Mouse (Mus musculus): ENCODE measurements around the gene Vmn2r22. TPM values are rescaled to one million over a fixed set of nuclear protein-coding genes. Genes with fewer than 3 reads are reported as not detected.

The Vmn2r22 gene
- polyA plus RNA-seq (2012; ENCODE audit: low replicate concordance) = not detected in 2 replicates

DNA sequence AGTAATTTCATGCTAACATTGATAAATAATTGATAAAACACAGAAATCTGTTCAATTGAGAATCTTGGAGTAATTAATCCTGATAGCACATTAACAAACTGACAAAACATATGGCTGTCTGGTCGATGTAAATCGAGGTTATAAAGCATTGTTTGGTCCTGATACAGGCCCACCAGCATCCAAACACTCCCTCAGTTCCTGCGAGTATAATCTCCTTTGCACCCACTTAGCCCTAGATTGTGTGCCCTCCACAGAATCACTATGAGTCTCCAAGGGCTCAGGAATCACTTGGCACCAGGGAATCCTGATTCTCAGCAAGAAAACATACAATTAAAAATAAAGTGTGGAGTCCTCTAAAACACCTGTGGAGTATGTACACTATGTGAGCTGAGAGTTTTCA lies at the start of gene Vmn2r22:
Vmn2r22 (minus strand) TSS at position 101 of the 400 bp plus-strand sequence.

Other genes with a start within 250 kb of the Vmn2r22 start
- gene Vmn2r20, start 232.6 kb downstream of the Vmn2r22 start, polyA plus RNA-seq (2012; ENCODE audit: low replicate concordance) = not detected in 2 replicates
- 0.05 TPM in 1 of 2 replicates, not detected in the other for gene Vmn2r21, start 117.3 kb downstream of the Vmn2r22 start, polyA plus RNA-seq (2012; ENCODE audit: low replicate concordance)
- 0.02 TPM in 1 of 2 replicates, not detected in the other for gene Vmn2r23, start 51.9 kb upstream of the Vmn2r22 start, polyA plus RNA-seq (2012; ENCODE audit: low replicate concordance)
- not detected in 2 replicates for gene Vmn2r24, start 128.2 kb upstream of the Vmn2r22 start, polyA plus RNA-seq (2012; ENCODE audit: low replicate concordance)
- not detected in 2 replicates for gene Vmn2r25, start 202.7 kb upstream of the Vmn2r22 start, polyA plus RNA-seq (2012; ENCODE audit: low replicate concordance)